Mouse (Mus musculus) adrenal gland, postnatal 25 days (tissue): ENCODE data around the gene Vwa2. TPM values are rescaled to one million over a fixed set of nuclear protein-coding genes. Genes with fewer than 3 reads are reported as not detected.

Experiments
- DNase-seq: peaks from one replicate; pipeline ENCODE4 v3.0.0; 2021; ENCODE audit warnings: mixed read lengths
- long read RNA-seq: library from polyadenylated mRNA; stranded (forward); transcript quantifications from one replicate; pipeline ENCODE4 v2.0.0, GENCODE M21; 2021
- total RNA-seq: library from RNA; stranded (reverse); gene quantifications from 2 replicates; pipeline ENCODE4 v1.2.3, GENCODE M21; 2021

The Vwa2 gene
- total RNA-seq = not detected in 2 replicates
- long read RNA-seq = 0 reads

- peak; percentile 31 for DNase-seq
Measured at GRCm38 (mm10) chr19:56873816-56874600, at the start of gene Vwa2. Gene Vwa2 (plus strand): TSS chr19:56874249.

GRCm38 (mm10) chr19:56826047-56826631 lies 47.9 kb upstream of the Vwa2 start, which contains the start of gene Tdrd1:
Gene Tdrd1 (plus strand): TSS chr19:56826209.
- no peak for DNase-seq

- no peak for DNase-seq
Measured at GRCm38 (mm10) chr19:56828305-56828704, 45.7 kb upstream of the Vwa2 start.

DNA sequence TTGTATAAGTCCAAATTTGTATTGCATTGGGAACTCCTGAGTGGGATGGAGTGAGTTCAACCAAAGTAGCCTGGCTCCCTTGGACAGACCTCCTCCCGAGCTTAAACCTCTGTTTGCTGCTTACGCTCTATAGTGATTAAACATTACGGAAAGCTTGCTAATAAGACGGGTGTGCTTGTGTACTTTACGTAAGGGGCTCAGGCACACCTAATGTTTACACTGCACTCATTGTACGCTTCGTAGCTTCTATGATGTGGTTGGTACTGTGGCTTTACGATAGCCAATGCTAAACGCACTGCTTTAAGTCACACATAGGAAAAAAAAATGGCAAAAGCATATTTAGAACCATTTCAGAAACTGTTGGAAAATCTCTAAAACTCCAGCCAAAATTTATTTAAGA lies 44.8 kb upstream of the Vwa2 start:
- no peak for DNase-seq

- no peak for DNase-seq
Measured at GRCm38 (mm10) chr19:56830163-56830562, 43.9 kb upstream of the Vwa2 start.

- DNase-seq = no peak
Measured at GRCm38 (mm10) chr19:56835340-56835739, 38.7 kb upstream of the Vwa2 start.

DNA sequence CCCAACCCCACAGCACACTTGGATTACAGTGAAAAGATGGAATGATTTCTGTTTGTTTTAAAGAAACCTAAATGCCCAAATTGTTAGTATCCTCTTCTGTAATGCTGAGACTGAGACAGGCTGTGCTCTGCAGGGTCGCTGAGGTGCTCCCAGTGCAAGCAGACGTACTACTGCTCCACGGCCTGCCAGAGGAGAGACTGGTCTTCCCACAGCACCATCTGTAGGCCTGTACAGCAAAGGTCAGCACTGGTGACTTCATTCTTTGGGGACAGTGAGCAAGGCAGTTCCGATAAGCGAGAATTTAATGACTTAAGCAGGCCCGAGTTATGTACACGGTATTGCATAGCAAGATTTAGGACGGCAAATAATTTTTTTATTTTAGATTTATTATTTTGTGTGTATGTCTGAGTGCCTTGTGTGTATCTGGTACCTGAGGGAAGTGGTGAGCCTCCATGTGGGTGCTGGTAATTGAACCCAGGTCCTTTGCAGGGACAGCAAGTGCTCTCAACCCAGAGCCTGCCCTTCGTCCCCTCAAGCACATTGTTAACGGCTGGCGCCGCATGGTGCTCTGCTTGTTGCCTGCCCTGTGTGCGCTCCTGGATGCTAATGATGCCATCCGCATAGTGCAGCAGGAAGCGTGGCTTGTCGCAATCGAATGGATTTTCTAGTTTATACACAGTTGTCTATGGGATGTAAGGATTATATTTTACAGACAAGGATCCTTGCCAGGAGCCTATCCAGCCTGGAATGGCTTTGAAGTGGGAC lies 34.9 kb upstream of the Vwa2 start:
- no peak for DNase-seq

GRCm38 (mm10) chr19:56842974-56843373 lies 31.1 kb upstream of the Vwa2 start:
- DNase-seq = no peak

DNA sequence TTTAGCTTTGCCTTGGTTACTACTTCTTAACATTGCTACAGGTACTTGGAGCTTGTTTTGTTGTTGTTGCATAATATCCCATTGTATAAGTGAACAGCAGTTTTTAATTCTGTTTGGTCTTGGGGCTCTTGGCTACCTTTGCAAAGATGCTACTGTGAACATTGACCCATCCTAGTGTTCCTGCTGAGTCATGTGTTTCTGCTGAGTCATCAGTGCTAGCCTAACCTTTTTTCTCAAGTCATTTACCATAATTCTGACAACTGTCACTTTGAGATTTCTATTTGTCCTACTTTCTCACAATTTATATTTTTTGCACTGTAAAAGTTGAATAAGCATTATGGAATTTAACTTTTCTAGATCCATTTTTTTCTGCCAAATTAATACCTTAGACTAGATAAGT lies 21.5 kb upstream of the Vwa2 start:
- DNase-seq = no peak

DNA sequence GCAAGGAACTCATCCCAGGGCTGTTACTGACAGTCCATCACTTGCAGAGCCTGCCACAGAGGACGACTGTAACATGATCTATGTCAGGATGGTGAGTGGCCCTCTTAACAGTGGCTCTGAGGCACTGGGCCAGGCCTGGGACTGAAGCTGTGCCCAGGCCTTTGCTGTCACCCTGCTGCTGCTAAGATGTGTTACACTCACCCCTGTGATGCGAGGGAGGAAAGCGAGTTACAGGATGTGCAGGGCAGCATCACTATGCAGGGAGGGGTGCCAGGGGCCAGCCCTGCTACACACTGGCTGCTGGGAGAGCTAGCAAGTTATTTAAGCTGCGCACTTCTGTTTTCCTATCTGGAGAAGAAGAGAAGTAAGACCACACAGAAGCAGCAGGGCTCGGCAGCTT lies 17.6 kb upstream of the Vwa2 start:
- DNase-seq = no peak

- no peak for DNase-seq
Measured at GRCm38 (mm10) chr19:56867701-56868100, 6.3 kb upstream of the Vwa2 start.

- no peak for DNase-seq
Measured at GRCm38 (mm10) chr19:56874601-56875315, 709 bp downstream of the Vwa2 start.

GRCm38 (mm10) chr19:56877364-56877763 lies 3.3 kb downstream of the Vwa2 start:
- DNase-seq = no peak

GRCm38 (mm10) chr19:56887879-56888278 lies 13.8 kb downstream of the Vwa2 start:
- DNase-seq = no peak

GRCm38 (mm10) chr19:56888654-56889053 lies 14.6 kb downstream of the Vwa2 start:
- DNase-seq = no peak

- DNase-seq = no peak
Measured at GRCm38 (mm10) chr19:56891438-56891837, 17.4 kb downstream of the Vwa2 start.

- DNase-seq = no peak
Measured at GRCm38 (mm10) chr19:56892586-56892985, 18.5 kb downstream of the Vwa2 start.

- no peak for DNase-seq
Measured at GRCm38 (mm10) chr19:56893326-56893725, 19.3 kb downstream of the Vwa2 start.

DNA sequence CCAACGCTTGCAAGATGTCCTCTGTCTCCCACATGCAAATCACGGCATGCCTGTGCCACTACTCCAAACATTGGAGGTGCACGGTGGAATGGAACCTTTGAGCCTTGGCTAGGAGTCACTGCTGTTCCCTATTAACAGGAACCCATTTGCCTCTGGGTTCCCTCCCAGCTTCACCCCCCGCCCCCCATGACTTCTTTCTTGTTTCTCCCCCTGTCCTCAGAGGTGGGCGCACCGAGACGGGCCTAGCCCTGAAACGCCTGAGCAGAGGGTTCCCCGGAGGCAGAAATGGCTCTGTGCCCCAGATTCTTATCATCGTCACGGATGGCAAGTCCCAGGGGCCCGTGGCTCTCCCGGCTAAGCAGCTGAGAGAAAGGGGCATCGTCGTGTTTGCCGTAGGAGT lies 23.6 kb downstream of the Vwa2 start:
- DNase-seq = no peak

DNA sequence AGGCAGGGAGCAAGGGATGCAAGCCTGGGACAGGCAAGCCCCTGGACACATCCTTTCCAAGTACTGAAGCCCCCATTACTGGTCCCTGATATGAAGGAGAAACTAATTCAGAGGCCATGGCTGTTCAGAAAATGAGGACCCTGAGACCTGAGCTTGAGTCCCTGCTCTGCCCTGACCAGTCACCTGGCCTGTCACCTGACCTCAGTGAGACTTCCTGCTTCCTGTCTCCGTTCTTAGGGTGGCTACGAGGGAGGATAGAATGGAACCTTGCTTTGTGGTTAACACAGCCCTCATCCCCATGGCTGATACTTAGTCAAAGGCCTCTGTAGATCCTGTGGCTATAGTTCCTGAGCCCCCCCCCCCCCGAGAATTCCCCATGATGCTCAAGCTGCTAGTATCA lies 30.0 kb downstream of the Vwa2 start:
- no peak for DNase-seq

GRCm38 (mm10) chr19:56905395-56905794 lies 31.3 kb downstream of the Vwa2 start:
- DNase-seq = no peak

- no peak for DNase-seq
Measured at GRCm38 (mm10) chr19:56907850-56908249, 33.8 kb downstream of the Vwa2 start.
